Mouse (Mus musculus) olfactory bulb, adult 2 months (tissue): ENCODE measurements around the gene Rnf182.

Experiments used
- CTCF ChIP-seq: fragments of 200-500 bp; IDR thresholded peaks from 2 replicates; pipeline ENCODE4 v1.5.1; 2012; ENCODE audit warnings: low read depth, mild to moderate bottlenecking, low read length, moderate library complexity; ENCODE audit not compliant: insufficient read depth
- POLR2A ChIP-seq: fragments of 200-500 bp; IDR thresholded peaks from 2 replicates; pipeline ENCODE4 v1.6.1; 2012; ENCODE audit warnings: mild to moderate bottlenecking, low read depth, low read length, moderate library complexity; ENCODE audit not compliant: insufficient read depth

- TF ChIP-seq CTCF, result no peak
- no peak for TF ChIP-seq POLR2A
These were observed 19.6 kb upstream of the Rnf182 start for GRCm38 (mm10) chr13:43595896-43596295.
